Mouse (Mus musculus): ENCODE results near the gene Commd4. TPM values are rescaled to one million over a fixed set of nuclear protein-coding genes. Genes with fewer than 3 reads are reported as not detected.
A peak's percentile ranks its signal among the peaks of the same experiment; 100 is the strongest.

The Commd4 gene
- polyA plus RNA-seq, 1 experiment from 2014 or later, result 213 TPM

DNA sequence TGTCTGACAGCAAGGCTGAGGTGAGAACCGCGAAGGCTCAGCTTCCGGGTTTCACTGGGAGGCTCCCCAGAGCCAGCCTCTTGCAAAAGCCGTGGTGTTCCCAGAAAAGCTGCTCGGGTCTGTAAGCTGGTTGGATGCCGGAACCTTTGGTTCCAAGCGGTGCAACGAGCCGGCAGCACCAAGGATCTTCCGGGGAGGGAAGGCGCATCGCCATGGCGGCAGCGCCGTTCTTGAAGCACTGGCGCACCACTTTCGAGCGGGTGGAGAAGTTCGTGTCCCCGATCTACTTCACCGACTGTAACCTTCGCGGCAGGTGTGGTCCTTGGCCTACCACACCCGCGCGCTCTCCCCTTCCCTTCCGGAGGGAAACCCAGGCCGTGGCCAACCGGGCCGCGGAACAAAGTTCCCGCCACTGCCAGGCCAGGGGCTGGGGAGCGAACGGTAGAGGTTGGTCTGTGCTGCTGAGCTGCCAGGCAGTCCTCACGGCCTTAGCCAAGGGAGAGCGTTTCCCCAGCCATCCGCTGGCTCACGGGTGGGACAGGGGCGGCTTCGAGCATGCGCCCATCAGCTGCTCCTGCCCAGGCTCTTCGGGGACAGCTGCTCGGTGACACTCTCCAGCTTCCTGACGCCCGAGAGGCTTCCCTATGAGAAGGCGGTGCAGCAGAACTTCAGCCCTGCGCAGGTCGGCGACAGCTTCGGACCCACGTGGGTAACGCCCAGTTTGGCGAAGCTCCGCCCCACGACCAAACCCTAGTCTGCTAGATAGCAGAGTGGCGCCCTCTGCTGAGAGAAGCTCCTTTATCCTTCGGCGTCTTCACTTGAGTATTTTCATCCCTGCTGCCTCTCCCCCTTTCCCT lies 27.3 kb downstream of the Commd4 start, which contains the start of gene Man2c1:
Gene Man2c1 (plus strand): TSS at position 114 of the 857 bp plus-strand sequence.
- Histone ChIP-seq H3K4me2 (ENCODE audit: low read length) (peak within 1 kb of the TSS; percentile 58), H3K36me3 (ENCODE audit: control insufficient read depth, insufficient read depth) (peaks cover 10% of the 10 kb centered on the region), H3K9me3 (ENCODE audit: control insufficient read depth, low read length) (no peaks in the 10 kb centered on the region), H3K27ac (ENCODE audit: low read length) (peak within 1 kb of the TSS; percentile 95), H3K27me3 (replicated peaks; ENCODE audit: control insufficient read depth, insufficient read depth, low read length) (no peaks in the 10 kb centered on the region), H3K4me3 (replicated peaks; ENCODE audit: low read length) (peak within 1 kb of the TSS; percentile 77), H3K9ac (replicated peaks; ENCODE audit: low read depth, low read length) (peak within 1 kb of the TSS; percentile 72), H3K4me1 (replicated peaks; ENCODE audit: control insufficient read depth, insufficient read depth, low read length) (peaks cover 13% of the 10 kb centered on the region)
- ATAC-seq, result peak; percentile 91
- WGBS, result under 1% methylated on average over 58 of the region's 58 CpGs

DNA sequence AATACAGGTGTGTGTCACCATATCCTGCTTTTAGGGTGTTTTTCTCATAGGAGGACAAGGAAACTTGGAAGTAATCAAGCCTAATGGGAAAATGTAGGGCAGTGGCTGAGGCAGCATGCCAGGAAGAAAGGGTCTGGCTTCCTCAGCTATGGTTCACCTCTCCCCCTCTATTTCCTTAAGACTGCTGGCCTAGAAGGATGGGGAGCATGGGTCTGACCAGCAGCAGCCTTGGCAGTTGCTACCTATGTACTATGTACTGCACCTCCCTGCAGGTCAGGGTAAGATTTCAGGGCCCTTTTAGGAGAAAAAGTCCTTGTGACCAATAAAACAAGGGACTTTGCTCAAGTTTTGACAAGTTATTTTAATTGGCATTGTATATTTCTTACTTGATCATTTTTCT lies 28.5 kb downstream of the Commd4 start:
- Histone ChIP-seq H3K4me1 (replicated peaks; ENCODE audit: control insufficient read depth, insufficient read depth, low read length) (peaks cover 13% of the 10 kb centered on the region), H3K36me3 (ENCODE audit: control insufficient read depth, insufficient read depth) (peaks cover 7% of the 10 kb centered on the region), H3K9me3 (ENCODE audit: control insufficient read depth, low read length) (no peaks in the 10 kb centered on the region), H3K27ac (ENCODE audit: low read length) (no peak overlapping the region), H3K9ac (replicated peaks; ENCODE audit: low read depth, low read length) (no peak overlapping the region), H3K4me3 (replicated peaks; ENCODE audit: low read length) (no peak overlapping the region; the same call in 1 of the 2 replicates), H3K4me2 (ENCODE audit: low read length) (peak overlapping the region; percentile 58), H3K27me3 (replicated peaks; ENCODE audit: control insufficient read depth, insufficient read depth, low read length) (no peaks in the 10 kb centered on the region)
- no peak for ATAC-seq

DNA sequence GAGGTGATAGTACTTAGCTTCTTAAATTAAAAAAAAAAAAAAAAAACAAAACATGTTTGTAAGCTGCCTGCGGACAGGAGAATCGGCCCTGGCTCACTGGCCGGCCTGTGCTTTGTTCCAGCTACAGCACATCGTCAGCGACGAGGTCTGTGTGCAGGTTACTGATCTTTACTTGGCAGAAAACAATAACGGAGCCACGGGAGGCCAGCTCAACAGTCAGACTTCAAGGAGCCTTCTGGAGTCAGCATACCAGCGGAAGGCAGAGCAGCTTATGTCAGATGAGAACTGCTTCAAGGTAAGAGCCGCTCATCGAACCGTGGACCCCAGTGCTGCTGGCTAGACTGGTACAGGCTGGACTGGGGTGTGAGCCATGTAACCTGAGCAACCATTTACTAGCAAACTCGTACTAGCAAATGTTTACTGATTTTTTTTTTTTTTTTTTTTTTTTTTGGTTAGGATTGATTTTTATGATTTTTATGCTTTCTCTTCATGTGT lies 40.8 kb downstream of the Commd4 start:
- Histone ChIP-seq H3K9me3 (ENCODE audit: control insufficient read depth, low read length) (no peaks in the 10 kb centered on the region), H3K9ac (replicated peaks; ENCODE audit: low read depth, low read length) (no peak overlapping the region), H3K36me3 (ENCODE audit: control insufficient read depth, insufficient read depth) (peaks cover 38% of the 10 kb centered on the region), H3K4me3 (replicated peaks; ENCODE audit: low read length) (no peak overlapping the region), H3K4me1 (replicated peaks; ENCODE audit: control insufficient read depth, insufficient read depth, low read length) (no peaks in the 10 kb centered on the region), H3K27me3 (replicated peaks; ENCODE audit: control insufficient read depth, insufficient read depth, low read length) (no peaks in the 10 kb centered on the region), H3K4me2 (ENCODE audit: low read length) (no peak overlapping the region), H3K27ac (ENCODE audit: low read length) (no peak overlapping the region)
- ATAC-seq, result no peak
- WGBS, result 89% methylated on average over 13 of the region's 13 CpGs

Other genes starting within 250 kb of the Commd4 start
- gene Snx33, start 230.0 kb downstream of the Commd4 start, polyA plus RNA-seq (2015; fragmentation: Nextera tagmentation; extraction: Ambion mirVana), result 2.2 and 3.1 TPM in 2 replicates
- gene Imp3, start 220.9 kb downstream of the Commd4 start, polyA plus RNA-seq (2015; fragmentation: Nextera tagmentation; extraction: Ambion mirVana), result 79.4 and 81.1 TPM in 2 replicates
- gene Snupn, start 207.5 kb downstream of the Commd4 start, polyA plus RNA-seq (2015; fragmentation: Nextera tagmentation; extraction: Ambion mirVana), result 34.0 and 35.3 TPM in 2 replicates
- gene Ptpn9, start 163.4 kb downstream of the Commd4 start, polyA plus RNA-seq (2015; fragmentation: Nextera tagmentation; extraction: Ambion mirVana), result 24.7 and 26.9 TPM in 2 replicates
- gene Sin3a, start 86.3 kb downstream of the Commd4 start, polyA plus RNA-seq (2015; fragmentation: Nextera tagmentation; extraction: Ambion mirVana), result 28.2 and 29.5 TPM in 2 replicates
- 66.4 and 95.4 TPM in 2 replicates for gene Man2c1, start 27.6 kb downstream of the Commd4 start, polyA plus RNA-seq (2015; fragmentation: Nextera tagmentation; extraction: Ambion mirVana)
- gene Neil1, start 10.0 kb downstream of the Commd4 start, polyA plus RNA-seq (2015; fragmentation: Nextera tagmentation; extraction: Ambion mirVana), result 7.5 and 10.6 TPM in 2 replicates
- gene Trcg1, start 78.2 kb upstream of the Commd4 start, polyA plus RNA-seq (2015; fragmentation: Nextera tagmentation; extraction: Ambion mirVana), result not detected in 2 replicates
- 4.7 and 5.6 TPM in 2 replicates for gene 1700017B05Rik, start 104.3 kb upstream of the Commd4 start, polyA plus RNA-seq (2015; fragmentation: Nextera tagmentation; extraction: Ambion mirVana)

Measured in forebrain, embryonic 16.5 days (tissue).